Mouse (Mus musculus): ENCODE data around the gene Trim24. TPM values are rescaled to one million over a fixed set of nuclear protein-coding genes. Genes with fewer than 3 reads are reported as not detected.

Gene Trim24
- polyA plus RNA-seq, 1 experiment from 2014 or later = 17.2 TPM

- Histone ChIP-seq H3K36me3 (ENCODE audit: control insufficient read depth, insufficient read depth, low read length) (0 out of 2 replicates have a peak, but pooled peaks cover 2% of the 10 kb centered on the region), H3K27me3 (ENCODE audit: control insufficient read depth, insufficient read depth, low read depth, low read length) (no peaks in the 10 kb centered on the region), H3K9me3 (replicated peaks; ENCODE audit: control insufficient read depth, low read length, poor library complexity, severe bottlenecking) (no peaks in the 10 kb centered on the region), H3K9ac (ENCODE audit: low read depth, low read length) (no peak overlapping the region), H3K4me2 (ENCODE audit: low read length) (no peak overlapping the region), H3K4me3 (ENCODE audit: low read depth, low read length) (no peak overlapping the region), H3K27ac (ENCODE audit: low read length) (no peak overlapping the region), H3K4me1 (ENCODE audit: control insufficient read depth, insufficient read depth, low read length) (no peaks in the 10 kb centered on the region; the same call in 1 of the 2 replicates)
- WGBS = 15% methylated on average over 6 of the region's 6 CpGs
- ATAC-seq = no peak
These were observed 65.9 kb downstream of the Trim24 start for GRCm38 (mm10) chr6:37936498-37936897.

GRCm38 (mm10) chr6:37951306-37951705, 80.7 kb downstream of the Trim24 start:
- ATAC-seq = no peak
- Histone ChIP-seq H3K9ac (ENCODE audit: low read depth, low read length) (no peak overlapping the region), H3K4me3 (ENCODE audit: low read depth, low read length) (no peak overlapping the region), H3K27me3 (ENCODE audit: control insufficient read depth, insufficient read depth, low read depth, low read length) (no peaks in the 10 kb centered on the region), H3K36me3 (ENCODE audit: control insufficient read depth, insufficient read depth, low read length) (peaks cover 10% of the 10 kb centered on the region), H3K27ac (ENCODE audit: low read length) (no peak overlapping the region), H3K4me1 (ENCODE audit: control insufficient read depth, insufficient read depth, low read length) (no peaks in the 10 kb centered on the region), H3K4me2 (ENCODE audit: low read length) (no peak overlapping the region), H3K9me3 (replicated peaks; ENCODE audit: control insufficient read depth, low read length, poor library complexity, severe bottlenecking) (no peaks in the 10 kb centered on the region)
- 83% methylated on average over 6 of the region's 6 CpGs for WGBS

- Histone ChIP-seq H3K27ac (ENCODE audit: low read length) (no peak overlapping the region), H3K4me2 (ENCODE audit: low read length) (no peak overlapping the region), H3K4me3 (ENCODE audit: low read depth, low read length) (no peak overlapping the region), H3K36me3 (ENCODE audit: control insufficient read depth, insufficient read depth, low read length) (peaks cover 19% of the 10 kb centered on the region), H3K9ac (ENCODE audit: low read depth, low read length) (no peak overlapping the region), H3K27me3 (ENCODE audit: control insufficient read depth, insufficient read depth, low read depth, low read length) (no peaks in the 10 kb centered on the region), H3K9me3 (replicated peaks; ENCODE audit: control insufficient read depth, low read length, poor library complexity, severe bottlenecking) (no peaks in the 10 kb centered on the region), H3K4me1 (ENCODE audit: control insufficient read depth, insufficient read depth, low read length) (no peaks in the 10 kb centered on the region)
- no peak for ATAC-seq
- 95% methylated on average over 4 of the region's 4 CpGs for WGBS
These were observed 96.8 kb downstream of the Trim24 start for GRCm38 (mm10) chr6:37967386-37967785.

- Histone ChIP-seq H3K9me3 (replicated peaks; ENCODE audit: control insufficient read depth, low read length, poor library complexity, severe bottlenecking) (no peaks in the 10 kb centered on the region), H3K4me1 (ENCODE audit: control insufficient read depth, insufficient read depth, low read length) (no peaks in the 10 kb centered on the region; the same call in 1 of the 2 replicates), H3K4me2 (ENCODE audit: low read length) (no peak overlapping the region), H3K36me3 (ENCODE audit: control insufficient read depth, insufficient read depth, low read length) (no peaks in the 10 kb centered on the region), H3K4me3 (ENCODE audit: low read depth, low read length) (no peak overlapping the region), H3K27me3 (ENCODE audit: control insufficient read depth, insufficient read depth, low read depth, low read length) (no peaks in the 10 kb centered on the region), H3K27ac (ENCODE audit: low read length) (no peak overlapping the region), H3K9ac (ENCODE audit: low read depth, low read length) (no peak overlapping the region)
- ATAC-seq = peak; percentile 75
- WGBS = 5% methylated on average over 6 of the region's 6 CpGs
These were observed 136.8 kb downstream of the Trim24 start for GRCm38 (mm10) chr6:38007459-38007858.

GRCm38 (mm10) chr6:38012829-38013228, 142.2 kb downstream of the Trim24 start:
- no peak for ATAC-seq
- 57% methylated on average over 2 of the region's 2 CpGs for WGBS
- H3K27ac ChIP-seq (ENCODE audit: low read length) = no peak overlapping the region

More at GRCm38 (mm10) chr6:38012829-38013228, 142.2 kb downstream of the Trim24 start:
- H3K9me3 ChIP-seq (replicated peaks; ENCODE audit: control insufficient read depth, low read length, poor library complexity, severe bottlenecking) = no peaks in the 10 kb centered on the region
- no peak overlapping the region for H3K9ac ChIP-seq (ENCODE audit: low read depth, low read length)
- H3K4me3 ChIP-seq (ENCODE audit: low read depth, low read length) = no peak overlapping the region
- no peaks in the 10 kb centered on the region for H3K36me3 ChIP-seq (ENCODE audit: control insufficient read depth, insufficient read depth, low read length)
- no peaks in the 10 kb centered on the region for H3K27me3 ChIP-seq (ENCODE audit: control insufficient read depth, insufficient read depth, low read depth, low read length)
- H3K4me1 ChIP-seq (ENCODE audit: control insufficient read depth, insufficient read depth, low read length) = no peaks in the 10 kb centered on the region; the same call in 1 of the 2 replicates
- no peak overlapping the region for H3K4me2 ChIP-seq (ENCODE audit: low read length)

Other genes with a start within 250 kb of the Trim24 start
- 0.85 and 0.88 TPM in 2 replicates for gene Svopl, start 176.2 kb downstream of the Trim24 start, polyA plus RNA-seq (2015; fragmentation: Nextera tagmentation; extraction: Ambion mirVana)
- not detected in 2 replicates for gene Tmem213, start 238.4 kb downstream of the Trim24 start, polyA plus RNA-seq (2015; fragmentation: Nextera tagmentation; extraction: Ambion mirVana)

Data from midbrain, embryonic 16.5 days (tissue).